Comparison of ENCODE assay signal across 11 mouse cellular contexts in the genomic region with DNA sequence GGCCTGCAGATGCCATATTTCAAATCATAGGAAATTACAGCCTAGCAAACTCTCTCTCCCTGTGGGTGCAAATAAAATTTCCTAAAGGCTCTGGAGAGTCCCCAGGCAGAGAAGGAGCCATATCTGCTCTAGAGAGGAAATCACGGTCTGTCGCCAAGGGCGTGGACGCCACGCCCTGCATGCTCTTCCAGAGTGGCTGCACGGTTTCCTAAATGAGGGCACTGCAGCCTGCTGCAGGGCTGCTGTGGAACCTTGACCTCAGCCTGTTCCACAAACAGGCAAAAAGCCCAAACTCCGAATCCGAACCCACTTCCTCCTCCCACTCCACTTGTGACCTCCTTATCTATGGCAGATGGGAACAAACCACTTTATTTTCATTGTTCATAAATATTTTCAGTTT.
A peak's percentile ranks its signal among the peaks of the same experiment; 100 is the strongest.
DNase-seq lines count a peak whose midpoint lies in the region; ATAC-seq and TF ChIP-seq lines count a peak whose summit lies in the region.
"Had no signal": no experiment of that assay in that cellular context is flagged by ENCODE, and none has a peak within 500 bp of the region (broad histone marks: within the 10 kb centered on the region; RNA-seq: fewer than 3 reads in every experiment).

No protein-coding gene starts in this region.

- H3K27me3 ChIP-seq in midbrain, embryonic 13.5 days = peaks cover 3% of the 10 kb centered on the region; the same call in 1 of the 2 replicates
- H3K27me3 ChIP-seq in midbrain, embryonic 15.5 days (replicated peaks) = 0 out of 2 replicates have a peak, but pooled peaks cover 2% of the 10 kb centered on the region
- H3K27me3 ChIP-seq in stomach, postnatal 0 days (ENCODE audit: control insufficient read depth, insufficient read depth, low read length) = no peaks in the 10 kb centered on the region
- H3K27me3 ChIP-seq: heart, embryonic 15.5 days; liver, embryonic 13.5 days had no signal

- no peaks in the 10 kb centered on the region for H3K9me3 ChIP-seq in midbrain, embryonic 13.5 days
- no peaks in the 10 kb centered on the region for H3K9me3 ChIP-seq in midbrain, embryonic 15.5 days
- no peaks in the 10 kb centered on the region for H3K9me3 ChIP-seq in stomach, postnatal 0 days (ENCODE audit: control insufficient read depth, low read length)
- H3K9me3 ChIP-seq: heart, embryonic 15.5 days; liver, embryonic 13.5 days had no signal

- no peak overlapping the region for H3K9ac ChIP-seq in midbrain, embryonic 13.5 days (replicated peaks)
- H3K9ac ChIP-seq in midbrain, embryonic 15.5 days = no peak overlapping the region
- H3K9ac ChIP-seq in stomach, postnatal 0 days (ENCODE audit: low read length) = no peak overlapping the region
- H3K9ac ChIP-seq: heart, embryonic 15.5 days; liver, embryonic 13.5 days had no signal

- DNase-seq in gastrocnemius, adult 2 months = peak; percentile 19
- no peak for DNase-seq in gastrocnemius, postnatal 14 days
- DNase-seq in heart, postnatal 36 days = peak; percentile 22 to 23
- peak; percentile 13 for DNase-seq in stomach, postnatal 0 days (ENCODE audit: low spot score)
- no peak for DNase-seq in Muller cell, postnatal 12 days (ENCODE audit: inconsistent ontology term)
- no peak for DNase-seq in embryo, embryonic 10 days (ENCODE audit: low spot score)
- DNase-seq: cerebellum, postnatal 10 days; liver, embryonic 13.5 days had no signal

- 0 out of 2 replicates have a peak overlapping the region, but pooled peaks have one; percentile 8 for H3K4me2 ChIP-seq in midbrain, embryonic 13.5 days (replicated peaks)
- no peak overlapping the region for H3K4me2 ChIP-seq in midbrain, embryonic 15.5 days
- no peak overlapping the region for H3K4me2 ChIP-seq in stomach, postnatal 0 days (replicated peaks; ENCODE audit: low read depth)
- H3K4me2 ChIP-seq: heart, embryonic 15.5 days; liver, embryonic 13.5 days had no signal

- no peak for TF ChIP-seq EP300 in stomach, postnatal 0 days (optimal IDR thresholded peaks at IDR 0.05)

- 0 out of 2 replicates have a peak, but pooled peaks cover 7% of the 10 kb centered on the region for H3K4me1 ChIP-seq in midbrain, embryonic 13.5 days (replicated peaks)
- H3K4me1 ChIP-seq in midbrain, embryonic 15.5 days = no peaks in the 10 kb centered on the region
- H3K4me1 ChIP-seq in stomach, postnatal 0 days (replicated peaks; ENCODE audit: control insufficient read depth, insufficient read depth) = no peaks in the 10 kb centered on the region
- H3K4me1 ChIP-seq: heart, embryonic 15.5 days; liver, embryonic 13.5 days had no signal

- no peak for ATAC-seq in midbrain, embryonic 13.5 days
- no peak for ATAC-seq in midbrain, embryonic 15.5 days (replicated peaks)
- ATAC-seq in stomach, postnatal 0 days (ENCODE audit: low FRiP score, low TSS enrichment) = no peak

- no peak for TF ChIP-seq CTCF in gastrocnemius, adult 2 months (IDR thresholded peaks at IDR 0.05)
- TF ChIP-seq CTCF in stomach, postnatal 0 days (IDR thresholded peaks at IDR 0.05; ENCODE audit: low read depth) = no peak

- no peak overlapping the region for H3K27ac ChIP-seq in gastrocnemius, adult 2 months
- H3K27ac ChIP-seq in midbrain, embryonic 13.5 days = no peak overlapping the region
- no peak overlapping the region for H3K27ac ChIP-seq in midbrain, embryonic 15.5 days
- no peak overlapping the region for H3K27ac ChIP-seq in stomach, postnatal 0 days (replicated peaks)
- H3K27ac ChIP-seq: heart, embryonic 15.5 days; liver, embryonic 13.5 days had no signal

- intact Hi-C loops in gastrocnemius, adult 2 months (cut with DNase I) = no loop called here
- intact Hi-C loops in gastrocnemius, postnatal 14 days (cut with DNase I; ENCODE audit: low total_unique reads) = no loop called here
- intact Hi-C loops in heart, postnatal 36 days (cut with DNase I) = no loop called here

- no peak overlapping the region for H3K4me3 ChIP-seq in gastrocnemius, adult 2 months
- no peak overlapping the region for H3K4me3 ChIP-seq in midbrain, embryonic 13.5 days (replicated peaks)
- no peak overlapping the region for H3K4me3 ChIP-seq in midbrain, embryonic 15.5 days
- H3K4me3 ChIP-seq in stomach, postnatal 0 days (ENCODE audit: low read depth, low read length) = no peak overlapping the region
- H3K4me3 ChIP-seq: heart, embryonic 15.5 days; liver, embryonic 13.5 days had no signal

- no peaks in the 10 kb centered on the region for H3K36me3 ChIP-seq in midbrain, embryonic 13.5 days
- H3K36me3 ChIP-seq in midbrain, embryonic 15.5 days (replicated peaks) = no peaks in the 10 kb centered on the region
- H3K36me3 ChIP-seq in stomach, postnatal 0 days (ENCODE audit: control insufficient read depth, insufficient read depth, low read length) = no peaks in the 10 kb centered on the region
- H3K36me3 ChIP-seq: heart, embryonic 15.5 days; liver, embryonic 13.5 days had no signal

- 55% methylated on average over 8 of the region's 8 CpGs for WGBS in midbrain, embryonic 13.5 days
- WGBS in midbrain, embryonic 15.5 days = 59% methylated on average over 8 of the region's 8 CpGs
- 44% methylated on average over 8 of the region's 8 CpGs for WGBS in stomach, postnatal 0 days

Comparison
In these comparisons a context has a peak if more than half of its experiments do, and no peak if none do; other contexts are left out.
1. DNase-seq: peak in gastrocnemius, adult 2 months (single experiment), heart, postnatal 36 days (2 of 2) and stomach, postnatal 0 days (single experiment); none in gastrocnemius, postnatal 14 days (single experiment), Muller cell, postnatal 12 days (single experiment) and embryo, embryonic 10 days (single experiment).